Mouse (Mus musculus) liver, adult 2 months (tissue): ENCODE data around the gene Faah.

ENCODE experiments used
- CTCF ChIP-seq: fragments of 200-500 bp; IDR thresholded peaks from 2 replicates; pipeline ENCODE4 v1.5.1; 2011; ENCODE audit warnings: low read depth, low read length, control low read depth
- POLR2A ChIP-seq: fragments of 200-500 bp; IDR thresholded peaks from 2 replicates; pipeline ENCODE4 v1.6.1; 2011; ENCODE audit warnings: low read length, control low read depth; ENCODE audit not compliant: insufficient read depth; ENCODE audit errors: extremely low read depth

DNA sequence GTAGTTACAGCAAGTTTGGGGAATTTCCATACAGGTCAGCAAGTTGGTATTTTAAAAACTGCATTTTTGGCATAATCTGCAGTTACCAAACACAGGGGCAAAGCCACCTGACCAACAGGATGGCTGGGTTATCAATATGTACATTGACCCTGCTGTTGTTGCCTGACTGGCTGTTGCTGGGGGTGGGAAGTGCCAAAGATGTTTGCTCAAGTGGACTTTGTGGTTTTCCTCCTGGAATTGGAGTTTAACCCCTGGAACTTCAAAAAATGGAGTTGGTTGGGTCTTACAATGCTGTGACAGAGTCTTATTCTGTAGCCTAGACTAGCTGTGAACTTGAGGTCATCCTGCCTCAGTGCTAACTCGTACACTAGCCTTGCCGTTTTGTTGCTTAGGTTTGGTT is 22.7 kb upstream of the Faah start:
- TF ChIP-seq CTCF (no peak), POLR2A (no peak)
